Mouse (Mus musculus): Measurements from ENCODE around the gene Mrpl28. TPM values are rescaled to one million over a fixed set of nuclear protein-coding genes. Genes with fewer than 3 reads are reported as not detected.
"Not testable (repeated sequence)": the region's sequence is repeated elsewhere in the genome, so short reads cannot be mapped to it uniquely, and the experiment has no call there.

The Mrpl28 gene
- polyA plus RNA-seq, 1 experiment from 2014 or later, result 174 TPM

- H3K27ac ChIP-seq (replicated peaks), result no peak overlapping the region
- H3K27me3 ChIP-seq, result no peaks in the 10 kb centered on the region
- WGBS, result 92% methylated on average over 4 of the region's 4 CpGs
- H3K9me3 ChIP-seq, result no peaks in the 10 kb centered on the region
- no peak for ATAC-seq (ENCODE audit: low read depth)
- H3K9ac ChIP-seq, result no peak overlapping the region
- H3K36me3 ChIP-seq, result peaks cover 49% of the 10 kb centered on the region
- H3K4me3 ChIP-seq, result no peak overlapping the region
- no peak overlapping the region for H3K4me2 ChIP-seq
- H3K4me1 ChIP-seq (replicated peaks), result peaks cover 25% of the 10 kb centered on the region
Measured at GRCm38 (mm10) chr17:26142796-26143195, 19.5 kb downstream of the Mrpl28 start.

GRCm38 (mm10) chr17:26143386-26143785, 20.1 kb downstream of the Mrpl28 start:
- no peak for ATAC-seq (ENCODE audit: low read depth)
- peaks cover 55% of the 10 kb centered on the region for H3K36me3 ChIP-seq

GRCm38 (mm10) chr17:26149056-26149455, 25.8 kb downstream of the Mrpl28 start:
- H3K36me3 ChIP-seq, result peaks cover 85% of the 10 kb centered on the region
- WGBS, result 83% methylated on average over 2 of the region's 2 CpGs
- H3K4me3 ChIP-seq, result no peak overlapping the region
- H3K9me3 ChIP-seq, result no peaks in the 10 kb centered on the region
- no peak overlapping the region for H3K9ac ChIP-seq
- no peak overlapping the region for H3K4me2 ChIP-seq
- H3K27me3 ChIP-seq, result no peaks in the 10 kb centered on the region
- ATAC-seq (ENCODE audit: low read depth), result no peak
- no peak overlapping the region for H3K27ac ChIP-seq (replicated peaks)
- no peaks in the 10 kb centered on the region for H3K4me1 ChIP-seq (replicated peaks)

More at GRCm38 (mm10) chr17:26143386-26143785, 20.1 kb downstream of the Mrpl28 start:
- H3K4me3 ChIP-seq, result no peak overlapping the region
- H3K9me3 ChIP-seq, result no peaks in the 10 kb centered on the region
- no peak overlapping the region for H3K4me2 ChIP-seq
- no peaks in the 10 kb centered on the region for H3K27me3 ChIP-seq
- WGBS, result 97% methylated on average over 5 of the region's 5 CpGs
- peaks cover 21% of the 10 kb centered on the region for H3K4me1 ChIP-seq (replicated peaks)
- H3K27ac ChIP-seq (replicated peaks), result no peak overlapping the region
- no peak overlapping the region for H3K9ac ChIP-seq

GRCm38 (mm10) chr17:26151886-26152630, 28.8 kb downstream of the Mrpl28 start:
- Histone ChIP-seq H3K9me3 (no peaks in the 10 kb centered on the region), H3K36me3 (peaks cover 66% of the 10 kb centered on the region), H3K4me3 (no peak overlapping the region), H3K9ac (no peak overlapping the region), H3K27ac (replicated peaks) (no peak overlapping the region), H3K4me1 (replicated peaks) (no peaks in the 10 kb centered on the region), H3K4me2 (no peak overlapping the region), H3K27me3 (no peaks in the 10 kb centered on the region)
- ATAC-seq (ENCODE audit: low read depth), result no peak
- WGBS, result 97% methylated on average over 2 of the region's 2 CpGs

- Histone ChIP-seq H3K36me3 (peaks cover 8% of the 10 kb centered on the region; the same call in 1 of the 2 replicates), H3K9ac (no peak overlapping the region), H3K27ac (replicated peaks) (no peak overlapping the region), H3K4me2 (no peak overlapping the region), H3K9me3 (no peaks in the 10 kb centered on the region), H3K4me3 (no peak overlapping the region), H3K4me1 (replicated peaks) (peaks cover 11% of the 10 kb centered on the region; the same call in 1 of the 2 replicates), H3K27me3 (no peaks in the 10 kb centered on the region)
- no peak for ATAC-seq (ENCODE audit: low read depth)
- WGBS, result 97% methylated on average over 1 of the region's 1 CpGs
Measured at GRCm38 (mm10) chr17:26162736-26163135, 39.4 kb downstream of the Mrpl28 start.

- Histone ChIP-seq H3K4me3 (no peak overlapping the region), H3K9me3 (no peaks in the 10 kb centered on the region), H3K4me2 (no peak overlapping the region), H3K9ac (no peak overlapping the region), H3K4me1 (replicated peaks) (peaks cover 11% of the 10 kb centered on the region; the same call in 1 of the 2 replicates), H3K36me3 (peaks cover 8% of the 10 kb centered on the region; the same call in 1 of the 2 replicates), H3K27me3 (no peaks in the 10 kb centered on the region), H3K27ac (replicated peaks) (no peak overlapping the region)
- WGBS, result 89% methylated on average over 2 of the region's 2 CpGs
- no peak for ATAC-seq (ENCODE audit: low read depth)
Measured at GRCm38 (mm10) chr17:26168039-26168438, 44.7 kb downstream of the Mrpl28 start.

GRCm38 (mm10) chr17:26175248-26175647, 51.9 kb downstream of the Mrpl28 start:
- not testable (repeated sequence) for H3K9ac ChIP-seq; H3K4me1 ChIP-seq (replicated peaks); H3K27ac ChIP-seq (replicated peaks); H3K27me3 ChIP-seq; ATAC-seq (ENCODE audit: low read depth); H3K4me3 ChIP-seq; H3K4me2 ChIP-seq; H3K9me3 ChIP-seq
- 80% methylated on average over 2 of the region's 2 CpGs for WGBS
- H3K36me3 ChIP-seq, result peaks cover 46% of the 10 kb centered on the region

Other genes starting within 250 kb of the Mrpl28 start
- 56.8 and 65.5 TPM in 2 replicates for gene Mettl26, start 248.4 kb upstream of the Mrpl28 start, polyA plus RNA-seq (2015; fragmentation: Nextera tagmentation; extraction: Ambion mirVana)
- 0.53 and 0.79 TPM in 2 replicates for gene Wfikkn1, start 242.6 kb upstream of the Mrpl28 start, polyA plus RNA-seq (2015; fragmentation: Nextera tagmentation; extraction: Ambion mirVana)
- gene Rab40c, start 203.8 kb upstream of the Mrpl28 start, polyA plus RNA-seq (2015; fragmentation: Nextera tagmentation; extraction: Ambion mirVana), result 50.7 and 51.5 TPM in 2 replicates
- gene Pigq, start 178.6 kb upstream of the Mrpl28 start, polyA plus RNA-seq (2015; fragmentation: Nextera tagmentation; extraction: Ambion mirVana), result 56.1 and 62.3 TPM in 2 replicates
- not detected in 2 replicates for gene Nhlrc4, start 178.5 kb upstream of the Mrpl28 start, polyA plus RNA-seq (2015; fragmentation: Nextera tagmentation; extraction: Ambion mirVana)
- 0.22 and 0.34 TPM in 2 replicates for gene A930017K11Rik, start 170.9 kb upstream of the Mrpl28 start, polyA plus RNA-seq (2015; fragmentation: Nextera tagmentation; extraction: Ambion mirVana)
- gene Capn15, start 137.7 kb upstream of the Mrpl28 start, polyA plus RNA-seq (2015; fragmentation: Nextera tagmentation; extraction: Ambion mirVana), result 16.7 and 20.5 TPM in 2 replicates
- gene Rab11fip3, start 53.9 kb upstream of the Mrpl28 start, polyA plus RNA-seq (2015; fragmentation: Nextera tagmentation; extraction: Ambion mirVana), result 25.9 and 28.3 TPM in 2 replicates
- 32.7 and 35.1 TPM in 2 replicates for gene Decr2, start 33.2 kb upstream of the Mrpl28 start, polyA plus RNA-seq (2015; fragmentation: Nextera tagmentation; extraction: Ambion mirVana)
- gene Nme4, start 27.9 kb upstream of the Mrpl28 start, polyA plus RNA-seq (2015; fragmentation: Nextera tagmentation; extraction: Ambion mirVana), result 29.6 and 32.2 TPM in 2 replicates
- 3.3 TPM in 2 replicates for gene Tmem8, start 10.2 kb upstream of the Mrpl28 start, polyA plus RNA-seq (2015; fragmentation: Nextera tagmentation; extraction: Ambion mirVana)
- 7.1 and 11.6 TPM in 2 replicates for gene Axin1, start 15.2 kb downstream of the Mrpl28 start, polyA plus RNA-seq (2015; fragmentation: Nextera tagmentation; extraction: Ambion mirVana)
- gene Pdia2, start 75.6 kb downstream of the Mrpl28 start, polyA plus RNA-seq (2015; fragmentation: Nextera tagmentation; extraction: Ambion mirVana), result 0.45 TPM in 1 of 2 replicates, not detected in the other
- gene Rgs11, start 79.5 kb downstream of the Mrpl28 start, polyA plus RNA-seq (2015; fragmentation: Nextera tagmentation; extraction: Ambion mirVana), result 11.5 and 15.9 TPM in 2 replicates
- gene Arhgdig, start 84.3 kb downstream of the Mrpl28 start, polyA plus RNA-seq (2015; fragmentation: Nextera tagmentation; extraction: Ambion mirVana), result 102 and 117 TPM in 2 replicates
- gene Fam234a, start 120.7 kb downstream of the Mrpl28 start, polyA plus RNA-seq (2015; fragmentation: Nextera tagmentation; extraction: Ambion mirVana), result 33.7 and 35.3 TPM in 2 replicates
- gene Luc7l, start 129.4 kb downstream of the Mrpl28 start, polyA plus RNA-seq (2015; fragmentation: Nextera tagmentation; extraction: Ambion mirVana), result 113 and 116 TPM in 2 replicates